Mouse (Mus musculus): ENCODE data around the gene Mylk. TPM values are rescaled to one million over a fixed set of nuclear protein-coding genes. Genes with fewer than 3 reads are reported as not detected.

Mylk gene
- total and polyA plus RNA-seq, 3 experiments = 28.3 to 42.3 (median 32.9) TPM

GRCm38 (mm10) chr16:34839704-34840331 is 94.8 kb downstream of the Mylk start:
- Histone ChIP-seq H3K36me3 (ENCODE audit: control insufficient read depth, insufficient read depth, low read length) (no peaks in the 10 kb centered on the region), H3K4me3 (no peak overlapping the region), H3K9ac (ENCODE audit: low read depth, low read length) (no peak overlapping the region), H3K27ac (no peak overlapping the region), H3K27me3 (ENCODE audit: control insufficient read depth, insufficient read depth, low read length) (no peaks in the 10 kb centered on the region), H3K79me2 (replicated peaks; ENCODE audit: control insufficient read depth, insufficient read depth, low read length) (no peaks in the 10 kb centered on the region), H3K4me1 (ENCODE audit: control insufficient read depth, insufficient read depth, low read length) (no peaks in the 10 kb centered on the region)
- 71% methylated on average over 7 of the region's 7 CpGs for WGBS
- intact Hi-C loops (cut with DNase I) = no loop called here
- TF ChIP-seq POLR2A (IDR thresholded peaks at IDR 0.05; ENCODE audit: insufficient read depth, low read depth, low read length) = no peak
- TF ChIP-seq EP300 (IDR thresholded peaks at IDR 0.05; ENCODE audit: insufficient read depth, low read depth, low read length) = no peak
- DNase-seq = peak in 1 of 2 experiments; percentile 10

- no peaks in the 10 kb centered on the region for H3K36me3 ChIP-seq (ENCODE audit: control insufficient read depth, insufficient read depth, low read length)
- H3K4me1 ChIP-seq (ENCODE audit: control insufficient read depth, insufficient read depth, low read length) = no peaks in the 10 kb centered on the region
- no peak overlapping the region for H3K9ac ChIP-seq (ENCODE audit: low read depth, low read length)
- no peak overlapping the region for H3K27ac ChIP-seq
- no peaks in the 10 kb centered on the region for H3K79me2 ChIP-seq (replicated peaks; ENCODE audit: control insufficient read depth, insufficient read depth, low read length)
- TF ChIP-seq POLR2A (IDR thresholded peaks at IDR 0.05; ENCODE audit: insufficient read depth, low read depth, low read length) (no peak), EP300 (IDR thresholded peaks at IDR 0.05; ENCODE audit: insufficient read depth, low read depth, low read length) (no peak), CTCF (IDR thresholded peaks at IDR 0.05) (no peak)
- no peaks in the 10 kb centered on the region for H3K27me3 ChIP-seq (ENCODE audit: control insufficient read depth, insufficient read depth, low read length)
- no peak for DNase-seq
- 89% methylated on average over 6 of the region's 6 CpGs for WGBS
- intact Hi-C loops (cut with DNase I) = no loop called here
- H3K4me3 ChIP-seq = no peak overlapping the region
These were observed 99.8 kb downstream of the Mylk start for GRCm38 (mm10) chr16:34844783-34845182.

GRCm38 (mm10) chr16:34847638-34848037 is 102.6 kb downstream of the Mylk start:
- WGBS = 42% methylated on average over 3 of the region's 3 CpGs
- no peak overlapping the region for H3K4me3 ChIP-seq
- intact Hi-C loops (cut with DNase I) = no loop called here
- no peak overlapping the region for H3K27ac ChIP-seq
- TF ChIP-seq POLR2A (IDR thresholded peaks at IDR 0.05; ENCODE audit: insufficient read depth, low read depth, low read length) (no peak), EP300 (IDR thresholded peaks at IDR 0.05; ENCODE audit: insufficient read depth, low read depth, low read length) (no peak), CTCF (IDR thresholded peaks at IDR 0.05) (no peak)
- no peaks in the 10 kb centered on the region for H3K27me3 ChIP-seq (ENCODE audit: control insufficient read depth, insufficient read depth, low read length)
- no peaks in the 10 kb centered on the region for H3K4me1 ChIP-seq (ENCODE audit: control insufficient read depth, insufficient read depth, low read length)
- no peak for DNase-seq
- no peaks in the 10 kb centered on the region for H3K36me3 ChIP-seq (ENCODE audit: control insufficient read depth, insufficient read depth, low read length)
- H3K79me2 ChIP-seq (replicated peaks; ENCODE audit: control insufficient read depth, insufficient read depth, low read length) = no peaks in the 10 kb centered on the region
- no peak overlapping the region for H3K9ac ChIP-seq (ENCODE audit: low read depth, low read length)

GRCm38 (mm10) chr16:34854066-34854465 is 109.1 kb downstream of the Mylk start:
- Histone ChIP-seq H3K9ac (ENCODE audit: low read depth, low read length) (no peak overlapping the region), H3K79me2 (replicated peaks; ENCODE audit: control insufficient read depth, insufficient read depth, low read length) (no peaks in the 10 kb centered on the region), H3K4me1 (ENCODE audit: control insufficient read depth, insufficient read depth, low read length) (no peaks in the 10 kb centered on the region), H3K4me3 (no peak overlapping the region), H3K27ac (no peak overlapping the region), H3K36me3 (ENCODE audit: control insufficient read depth, insufficient read depth, low read length) (no peaks in the 10 kb centered on the region), H3K27me3 (ENCODE audit: control insufficient read depth, insufficient read depth, low read length) (no peaks in the 10 kb centered on the region)
- DNase-seq = no peak
- TF ChIP-seq CTCF (IDR thresholded peaks at IDR 0.05) (no peak), EP300 (IDR thresholded peaks at IDR 0.05; ENCODE audit: insufficient read depth, low read depth, low read length) (no peak), POLR2A (IDR thresholded peaks at IDR 0.05; ENCODE audit: insufficient read depth, low read depth, low read length) (no peak)
- 57% methylated on average over 7 of the region's 7 CpGs for WGBS
- intact Hi-C loops (cut with DNase I) = no loop called here

- TF ChIP-seq EP300 (IDR thresholded peaks at IDR 0.05; ENCODE audit: insufficient read depth, low read depth, low read length) (no peak), CTCF (IDR thresholded peaks at IDR 0.05) (no peak), POLR2A (IDR thresholded peaks at IDR 0.05; ENCODE audit: insufficient read depth, low read depth, low read length) (no peak)
- H3K9ac ChIP-seq (ENCODE audit: low read depth, low read length) = no peak overlapping the region
- 68% methylated on average over 6 of the region's 6 CpGs for WGBS
- no peaks in the 10 kb centered on the region for H3K79me2 ChIP-seq (replicated peaks; ENCODE audit: control insufficient read depth, insufficient read depth, low read length)
- no peak for DNase-seq
- intact Hi-C loops (cut with DNase I) = no loop called here
- H3K27me3 ChIP-seq (ENCODE audit: control insufficient read depth, insufficient read depth, low read length) = no peaks in the 10 kb centered on the region
- H3K4me3 ChIP-seq = no peak overlapping the region
- no peaks in the 10 kb centered on the region for H3K4me1 ChIP-seq (ENCODE audit: control insufficient read depth, insufficient read depth, low read length)
- H3K36me3 ChIP-seq (ENCODE audit: control insufficient read depth, insufficient read depth, low read length) = no peaks in the 10 kb centered on the region
- no peak overlapping the region for H3K27ac ChIP-seq
These were observed 110.1 kb downstream of the Mylk start for GRCm38 (mm10) chr16:34855136-34855535.

- DNase-seq = no peak
- H3K36me3 ChIP-seq (ENCODE audit: control insufficient read depth, insufficient read depth, low read length) = no peaks in the 10 kb centered on the region
- TF ChIP-seq POLR2A (IDR thresholded peaks at IDR 0.05; ENCODE audit: insufficient read depth, low read depth, low read length) = no peak
- no peak for TF ChIP-seq EP300 (IDR thresholded peaks at IDR 0.05; ENCODE audit: insufficient read depth, low read depth, low read length)
- TF ChIP-seq CTCF (IDR thresholded peaks at IDR 0.05) = no peak
- H3K4me1 ChIP-seq (ENCODE audit: control insufficient read depth, insufficient read depth, low read length) = no peaks in the 10 kb centered on the region
- no peak overlapping the region for H3K9ac ChIP-seq (ENCODE audit: low read depth, low read length)
- H3K27ac ChIP-seq = no peak overlapping the region
- no peaks in the 10 kb centered on the region for H3K79me2 ChIP-seq (replicated peaks; ENCODE audit: control insufficient read depth, insufficient read depth, low read length)
- intact Hi-C loops (cut with DNase I) = no loop called here
- 88% methylated on average over 2 of the region's 2 CpGs for WGBS
- no peak overlapping the region for H3K4me3 ChIP-seq
- no peaks in the 10 kb centered on the region for H3K27me3 ChIP-seq (ENCODE audit: control insufficient read depth, insufficient read depth, low read length)
These were observed 110.7 kb downstream of the Mylk start for GRCm38 (mm10) chr16:34855751-34856150.
